Mouse (Mus musculus): ENCODE data around the gene Cmtm6. TPM values are rescaled to one million over a fixed set of nuclear protein-coding genes. Genes with fewer than 3 reads are reported as not detected.
"Not testable (repeated sequence)": the region's sequence is repeated elsewhere in the genome, so short reads cannot be mapped to it uniquely, and the experiment has no call there.

The Cmtm6 gene
- polyA plus RNA-seq (2015; fragmentation: Nextera tagmentation; extraction: Ambion mirVana) = 21.0 and 21.2 TPM in 2 replicates

DNA sequence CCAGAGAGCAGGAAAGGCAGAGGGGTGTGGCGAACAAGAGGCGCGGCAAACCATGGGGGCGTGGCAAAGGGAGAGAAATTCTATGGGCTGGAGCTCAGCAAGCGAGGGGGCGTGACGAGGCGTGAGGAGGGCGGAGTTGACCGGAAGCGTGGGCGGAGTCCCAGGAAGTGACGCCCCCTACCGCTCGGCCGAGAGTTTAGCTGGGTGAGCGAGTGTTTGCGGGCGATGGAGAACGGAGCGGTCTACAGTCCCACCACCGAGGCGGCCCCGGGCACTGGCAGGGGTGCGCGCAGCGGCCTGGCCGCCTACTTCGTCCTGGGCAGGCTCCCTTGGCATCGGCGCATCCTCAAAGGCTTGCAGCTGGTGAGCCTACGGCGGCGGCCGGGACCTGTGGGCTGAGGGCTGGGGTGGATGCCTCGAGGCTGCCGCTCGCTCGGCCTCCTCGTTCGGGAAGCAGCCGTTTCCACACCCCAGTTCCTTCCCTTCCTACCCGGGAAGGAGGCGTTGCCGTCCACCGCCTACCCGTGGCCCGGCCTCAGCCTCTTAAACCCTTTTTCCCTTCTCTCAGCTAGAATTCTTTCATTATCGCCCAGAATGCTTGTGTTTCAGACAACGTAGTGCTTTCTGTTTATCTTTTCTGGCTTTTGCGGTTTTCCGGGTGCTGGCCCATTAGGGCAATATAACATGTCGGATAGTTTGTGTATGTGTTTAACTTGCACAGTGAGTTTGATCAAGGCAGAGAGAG lies at the start of gene Cmtm6:
TSS of gene Cmtm6 (plus strand) at position 106 of the 745 bp plus-strand sequence.
- no peaks in the 10 kb centered on the region for H3K36me3 ChIP-seq (ENCODE audit: control insufficient read depth, insufficient read depth, low read length)
- H3K27me3 ChIP-seq (replicated peaks; ENCODE audit: control insufficient read depth, insufficient read depth, low read length) = no peaks in the 10 kb centered on the region
- H3K9ac ChIP-seq (ENCODE audit: low read depth, low read length) = peak within 1 kb of the TSS; percentile 96
- H3K4me1 ChIP-seq (ENCODE audit: control insufficient read depth, insufficient read depth, low read depth, low read length) = peaks cover 7% of the 10 kb centered on the region
- WGBS = under 1% methylated on average over 52 of the region's 53 CpGs
- H3K4me3 ChIP-seq (ENCODE audit: low read length) = peak within 1 kb of the TSS; percentile 84
- peak within 1 kb of the TSS; percentile 79 for H3K4me2 ChIP-seq (ENCODE audit: low read length)
- ATAC-seq = peak; percentile 94
- no peaks in the 10 kb centered on the region for H3K9me3 ChIP-seq (ENCODE audit: control insufficient read depth, low read length)
- peak within 1 kb of the TSS; percentile 85 for H3K27ac ChIP-seq (ENCODE audit: low read depth, low read length)

DNA sequence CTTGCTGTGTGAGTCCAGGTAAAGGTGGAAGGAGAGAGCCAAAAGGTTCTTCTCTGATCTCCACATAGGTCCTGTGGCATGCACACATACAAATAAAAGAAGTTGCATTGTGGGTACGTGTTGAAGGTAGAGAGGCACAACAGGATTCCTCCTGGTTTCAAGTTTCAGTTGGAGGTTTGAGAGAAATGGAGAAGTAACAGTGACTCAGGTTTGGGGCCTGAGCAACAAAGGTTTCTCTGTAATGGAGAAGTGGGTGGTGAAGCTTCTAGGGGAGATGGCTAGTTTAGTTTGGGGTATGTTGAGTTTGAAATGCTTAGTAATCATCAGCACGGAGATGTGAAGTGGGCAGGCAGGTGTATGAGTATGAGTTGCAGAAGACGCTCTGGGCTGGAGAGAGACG lies 48.7 kb upstream of the Cmtm6 start:
- ATAC-seq = no peak
- no peak overlapping the region for H3K4me3 ChIP-seq (ENCODE audit: low read length)
- H3K27me3 ChIP-seq (replicated peaks; ENCODE audit: control insufficient read depth, insufficient read depth, low read length) = no peaks in the 10 kb centered on the region
- WGBS = 88% methylated on average over 4 of the region's 4 CpGs
- no peaks in the 10 kb centered on the region for H3K36me3 ChIP-seq (ENCODE audit: control insufficient read depth, insufficient read depth, low read length)
- H3K4me2 ChIP-seq (ENCODE audit: low read length) = no peak overlapping the region
- H3K4me1 ChIP-seq (ENCODE audit: control insufficient read depth, insufficient read depth, low read depth, low read length) = no peaks in the 10 kb centered on the region
- H3K9ac ChIP-seq (ENCODE audit: low read depth, low read length) = no peak overlapping the region
- no peaks in the 10 kb centered on the region for H3K9me3 ChIP-seq (ENCODE audit: control insufficient read depth, low read length)
- H3K27ac ChIP-seq (ENCODE audit: low read depth, low read length) = no peak overlapping the region

DNA sequence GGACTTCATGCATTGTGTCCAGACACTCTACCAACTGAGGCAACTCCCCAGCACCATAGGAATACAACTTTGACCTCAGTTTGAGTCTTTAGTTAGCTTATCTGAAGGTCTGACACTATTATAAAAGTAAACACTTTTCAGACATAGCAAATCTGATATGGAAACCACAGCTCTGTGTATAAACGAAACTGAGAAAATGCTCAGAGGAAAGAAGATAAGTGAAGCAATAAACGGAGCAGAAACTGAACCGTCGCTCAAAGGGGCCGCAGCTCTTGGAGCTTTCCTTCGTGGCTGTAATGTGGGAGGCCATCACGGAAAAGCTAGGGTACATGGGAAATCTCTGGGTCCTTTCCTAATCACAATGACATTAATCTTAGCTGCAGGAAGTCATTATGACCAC lies 44.7 kb upstream of the Cmtm6 start:
- no peak overlapping the region for H3K27ac ChIP-seq (ENCODE audit: low read depth, low read length)
- H3K4me3 ChIP-seq (ENCODE audit: low read length) = no peak overlapping the region
- WGBS = 93% methylated on average over 7 of the region's 7 CpGs
- no peak for ATAC-seq
- H3K4me1 ChIP-seq (ENCODE audit: control insufficient read depth, insufficient read depth, low read depth, low read length) = peaks cover 16% of the 10 kb centered on the region
- H3K27me3 ChIP-seq (replicated peaks; ENCODE audit: control insufficient read depth, insufficient read depth, low read length) = no peaks in the 10 kb centered on the region
- no peak overlapping the region for H3K9ac ChIP-seq (ENCODE audit: low read depth, low read length)
- H3K4me2 ChIP-seq (ENCODE audit: low read length) = no peak overlapping the region
- no peaks in the 10 kb centered on the region for H3K9me3 ChIP-seq (ENCODE audit: control insufficient read depth, low read length)
- no peaks in the 10 kb centered on the region for H3K36me3 ChIP-seq (ENCODE audit: control insufficient read depth, insufficient read depth, low read length)

DNA sequence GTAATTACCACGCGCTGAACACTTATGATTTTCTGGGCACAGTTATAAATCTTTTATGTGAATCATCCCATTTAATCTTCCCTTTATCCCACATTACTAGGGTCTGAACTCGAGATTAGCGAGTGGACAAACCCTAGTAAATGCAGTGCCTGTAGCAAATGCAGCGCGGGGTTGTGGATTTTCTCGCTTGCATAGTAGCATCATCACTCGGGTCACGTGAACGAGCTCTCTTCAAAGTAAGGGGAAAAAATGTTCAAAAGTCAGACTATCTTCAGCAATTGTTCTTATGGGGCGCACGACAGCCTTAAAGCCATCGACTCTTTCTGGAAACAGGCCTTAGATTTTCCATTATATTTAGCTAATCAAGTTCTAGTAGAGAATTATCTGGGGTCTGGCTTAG lies 43.3 kb upstream of the Cmtm6 start:
- Histone ChIP-seq H3K27me3 (replicated peaks; ENCODE audit: control insufficient read depth, insufficient read depth, low read length) (no peaks in the 10 kb centered on the region), H3K9ac (ENCODE audit: low read depth, low read length) (peak overlapping the region; percentile 98), H3K4me3 (ENCODE audit: low read length) (peak overlapping the region; percentile 96), H3K36me3 (ENCODE audit: control insufficient read depth, insufficient read depth, low read length) (0 out of 2 replicates have a peak, but pooled peaks cover 3% of the 10 kb centered on the region), H3K9me3 (ENCODE audit: control insufficient read depth, low read length) (no peaks in the 10 kb centered on the region), H3K4me2 (ENCODE audit: low read length) (peak overlapping the region; percentile 65), H3K4me1 (ENCODE audit: control insufficient read depth, insufficient read depth, low read depth, low read length) (peaks cover 16% of the 10 kb centered on the region), H3K27ac (ENCODE audit: low read depth, low read length) (peak overlapping the region; percentile 98)
- ATAC-seq = no peak
- 68% methylated on average over 13 of the region's 13 CpGs for WGBS

DNA sequence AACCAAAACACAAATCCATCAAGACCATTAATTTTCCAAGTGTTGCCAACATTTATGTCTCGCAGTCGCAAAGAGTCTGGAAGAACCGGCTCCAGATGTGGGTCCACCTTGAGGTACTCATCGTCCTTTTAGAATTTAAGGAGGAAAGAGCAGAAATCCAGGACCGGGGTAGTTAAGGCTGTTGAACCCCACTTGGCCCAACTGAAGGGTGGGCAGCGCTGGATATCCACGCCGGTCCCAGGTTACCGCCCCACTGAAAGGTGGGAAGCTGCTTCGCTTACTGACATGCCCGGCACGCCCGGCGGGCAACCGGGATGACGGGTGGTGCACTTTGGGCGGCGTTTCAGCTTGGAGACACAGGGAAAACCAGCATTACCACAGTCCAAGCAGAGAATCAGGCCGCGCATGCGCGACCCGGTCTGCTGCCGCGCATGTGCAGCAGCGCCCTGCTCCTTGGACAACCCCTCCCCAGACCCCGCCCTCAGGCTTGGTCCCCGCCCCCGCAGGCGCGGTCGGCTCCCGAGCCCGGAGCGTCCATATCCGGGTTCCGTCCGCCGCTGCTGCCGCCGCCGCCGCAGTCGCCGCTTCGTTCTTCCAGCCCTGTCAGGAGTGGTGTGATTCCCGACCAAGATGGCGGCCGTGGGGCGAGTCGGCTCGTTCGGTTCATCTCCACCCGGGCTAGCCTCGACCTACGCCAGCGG lies 42.5 kb upstream of the Cmtm6 start, which contains the start of gene Dync1li1:
TSS of gene Dync1li1 (plus strand) at position 539 of the 701 bp plus-strand sequence.
- H3K36me3 ChIP-seq (ENCODE audit: control insufficient read depth, insufficient read depth, low read length) = 0 out of 2 replicates have a peak, but pooled peaks cover 3% of the 10 kb centered on the region
- H3K27me3 ChIP-seq (replicated peaks; ENCODE audit: control insufficient read depth, insufficient read depth, low read length) = no peaks in the 10 kb centered on the region
- ATAC-seq = peak; percentile 96
- H3K9me3 ChIP-seq (ENCODE audit: control insufficient read depth, low read length) = no peaks in the 10 kb centered on the region
- H3K4me2 ChIP-seq (ENCODE audit: low read length) = peak within 1 kb of the TSS; percentile 65
- peaks cover 16% of the 10 kb centered on the region for H3K4me1 ChIP-seq (ENCODE audit: control insufficient read depth, insufficient read depth, low read depth, low read length)
- WGBS = under 1% methylated on average over 55 of the region's 57 CpGs
- H3K9ac ChIP-seq (ENCODE audit: low read depth, low read length) = peak within 1 kb of the TSS; percentile 98
- H3K27ac ChIP-seq (ENCODE audit: low read depth, low read length) = peak within 1 kb of the TSS; percentile 98
- H3K4me3 ChIP-seq (ENCODE audit: low read length) = peak within 1 kb of the TSS; percentile 96

DNA sequence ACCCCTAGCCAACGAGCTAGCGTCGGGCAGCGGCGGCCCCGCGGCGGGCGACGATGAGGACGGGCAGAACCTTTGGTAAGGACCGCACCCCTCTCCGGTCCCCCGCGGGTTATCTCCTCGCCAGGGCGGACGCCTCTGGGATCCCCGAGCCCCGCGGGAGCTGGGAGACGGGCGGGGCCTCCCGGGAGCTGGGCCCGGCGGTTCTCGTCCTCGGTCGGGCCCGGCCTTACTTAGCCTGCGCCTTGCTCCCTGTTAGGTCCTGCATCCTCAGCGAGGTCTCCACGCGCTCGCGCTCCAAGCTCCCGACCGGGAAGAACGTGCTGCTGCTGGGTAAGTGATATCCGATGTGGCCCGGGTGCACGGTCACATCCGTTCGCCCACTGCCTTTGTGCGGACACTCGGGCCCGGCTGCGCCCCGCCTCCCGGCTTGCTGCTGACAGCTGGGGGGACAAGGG lies 41.9 kb upstream of the Cmtm6 start:
- peak overlapping the region; percentile 98 for H3K9ac ChIP-seq (ENCODE audit: low read depth, low read length)
- peak overlapping the region; percentile 54 for H3K4me2 ChIP-seq (ENCODE audit: low read length)
- under 1% methylated on average over 47 of the region's 50 CpGs for WGBS
- peak overlapping the region; percentile 96 for H3K4me3 ChIP-seq (ENCODE audit: low read length)
- peak overlapping the region; percentile 98 for H3K27ac ChIP-seq (ENCODE audit: low read depth, low read length)
- H3K36me3 ChIP-seq (ENCODE audit: control insufficient read depth, insufficient read depth, low read length) = peaks cover 4% of the 10 kb centered on the region; the same call in 1 of the 2 replicates
- ATAC-seq = peak; percentile 64; the same call in 1 of the 2 replicates
- H3K4me1 ChIP-seq (ENCODE audit: control insufficient read depth, insufficient read depth, low read depth, low read length) = peaks cover 16% of the 10 kb centered on the region
- no peaks in the 10 kb centered on the region for H3K27me3 ChIP-seq (replicated peaks; ENCODE audit: control insufficient read depth, insufficient read depth, low read length)
- H3K9me3 ChIP-seq (ENCODE audit: control insufficient read depth, low read length) = no peaks in the 10 kb centered on the region

DNA sequence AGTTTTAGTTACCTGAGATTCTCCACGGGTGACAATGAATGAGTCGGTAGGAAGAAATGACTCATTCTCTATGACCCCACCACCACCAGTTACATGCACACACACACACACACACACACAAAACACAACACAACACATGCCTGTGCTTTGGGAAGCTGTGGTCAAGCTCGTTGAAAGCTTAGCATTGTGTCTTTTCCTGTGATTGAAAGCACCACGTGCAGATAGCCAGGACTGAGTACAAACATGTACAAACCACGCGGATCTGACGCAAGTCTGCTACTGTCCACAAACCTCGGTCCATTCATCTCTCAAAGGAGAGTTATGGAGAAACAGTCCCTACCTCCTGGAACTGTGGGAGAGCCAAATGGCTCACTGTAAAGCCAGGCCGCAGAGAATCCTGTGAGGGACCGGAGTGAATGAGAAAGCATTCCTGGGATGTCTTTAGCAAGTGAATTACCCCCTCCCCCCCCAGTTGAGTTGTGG lies 40.8 kb upstream of the Cmtm6 start:
- Histone ChIP-seq H3K4me3 (ENCODE audit: low read length) (peak overlapping the region; percentile 96), H3K4me2 (ENCODE audit: low read length) (peak overlapping the region; percentile 54), H3K9ac (ENCODE audit: low read depth, low read length) (peak overlapping the region; percentile 39), H3K9me3 (ENCODE audit: control insufficient read depth, low read length) (no peaks in the 10 kb centered on the region), H3K27me3 (replicated peaks; ENCODE audit: control insufficient read depth, insufficient read depth, low read length) (no peaks in the 10 kb centered on the region), H3K36me3 (ENCODE audit: control insufficient read depth, insufficient read depth, low read length) (peaks cover 8% of the 10 kb centered on the region), H3K4me1 (ENCODE audit: control insufficient read depth, insufficient read depth, low read depth, low read length) (peaks cover 16% of the 10 kb centered on the region), H3K27ac (ENCODE audit: low read depth, low read length) (no peak overlapping the region)
- no peak for ATAC-seq
- 7% methylated on average over 10 of the region's 10 CpGs for WGBS

DNA sequence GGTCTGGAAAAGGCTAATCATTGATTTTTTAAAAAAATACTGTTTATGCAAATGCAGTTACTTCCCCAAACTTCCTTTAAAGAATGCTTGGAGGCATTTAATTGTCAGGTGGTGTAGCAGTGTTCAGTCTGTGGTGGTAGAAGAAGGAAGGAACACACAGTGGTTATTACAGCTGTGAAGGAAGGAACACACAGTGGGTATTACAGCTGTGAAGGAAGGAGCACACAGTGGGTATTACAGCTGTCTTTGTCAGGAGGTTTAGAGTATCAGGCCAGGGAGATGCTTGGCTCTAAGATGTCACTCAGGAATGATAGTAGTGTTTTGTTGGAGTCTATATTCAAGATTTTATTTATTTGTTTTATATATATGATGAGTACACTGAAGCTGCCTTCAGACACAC lies 39.8 kb upstream of the Cmtm6 start:
- Histone ChIP-seq H3K27ac (ENCODE audit: low read depth, low read length) (no peak overlapping the region), H3K9ac (ENCODE audit: low read depth, low read length) (no peak overlapping the region), H3K4me1 (ENCODE audit: control insufficient read depth, insufficient read depth, low read depth, low read length) (peaks cover 16% of the 10 kb centered on the region), H3K4me3 (ENCODE audit: low read length) (no peak overlapping the region), H3K4me2 (ENCODE audit: low read length) (no peak overlapping the region), H3K36me3 (ENCODE audit: control insufficient read depth, insufficient read depth, low read length) (peaks cover 8% of the 10 kb centered on the region), H3K9me3 (ENCODE audit: control insufficient read depth, low read length) (no peaks in the 10 kb centered on the region), H3K27me3 (replicated peaks; ENCODE audit: control insufficient read depth, insufficient read depth, low read length) (no peaks in the 10 kb centered on the region)
- ATAC-seq = no peak

DNA sequence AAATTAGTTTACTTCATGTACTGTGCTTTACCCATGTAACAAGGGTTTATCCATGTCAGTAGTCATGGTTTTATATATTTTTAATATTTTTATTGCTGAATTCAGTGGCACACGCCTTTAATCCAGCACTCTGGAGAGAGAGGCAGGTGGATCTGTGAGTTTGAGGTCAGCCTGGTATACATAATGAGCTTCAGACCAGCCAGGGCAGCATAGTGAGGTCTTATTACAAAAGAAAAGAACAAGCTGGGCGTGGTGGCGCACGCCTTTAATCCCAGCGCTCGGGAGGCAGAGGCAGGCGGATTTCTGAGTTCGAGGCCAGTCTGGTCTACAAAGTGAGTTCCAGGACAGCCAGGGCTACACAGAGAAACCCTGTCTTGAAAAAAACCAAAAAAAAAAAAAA lies 35.3 kb upstream of the Cmtm6 start:
- not testable (repeated sequence) for H3K4me3 ChIP-seq (ENCODE audit: low read length); ATAC-seq; H3K36me3 ChIP-seq (ENCODE audit: control insufficient read depth, insufficient read depth, low read length); H3K4me1 ChIP-seq (ENCODE audit: control insufficient read depth, insufficient read depth, low read depth, low read length); H3K27ac ChIP-seq (ENCODE audit: low read depth, low read length); H3K27me3 ChIP-seq (replicated peaks; ENCODE audit: control insufficient read depth, insufficient read depth, low read length); H3K9ac ChIP-seq (ENCODE audit: low read depth, low read length); H3K9me3 ChIP-seq (ENCODE audit: control insufficient read depth, low read length); H3K4me2 ChIP-seq (ENCODE audit: low read length)
- WGBS = 98% methylated on average over 8 of the region's 8 CpGs

All from hindbrain, embryonic 16.5 days (tissue).